Mouse (Mus musculus): Measurements from ENCODE around the gene Trank1. TPM values are rescaled to one million over a fixed set of nuclear protein-coding genes. Genes with fewer than 3 reads are reported as not detected.
A peak's percentile ranks its signal among the peaks of the same experiment; 100 is the strongest.

Gene Trank1
- polyA plus RNA-seq, 1 experiment from 2014 or later: 0.04 TPM

- Histone ChIP-seq H3K36me3 (no peaks in the 10 kb centered on the region), H3K4me1 (no peaks in the 10 kb centered on the region), H3K4me3 (no peak overlapping the region), H3K27me3 (ENCODE audit: low read depth, poor library complexity, severe bottlenecking) (no peaks in the 10 kb centered on the region), H3K27ac (no peak overlapping the region), H3K9me3 (replicated peaks) (no peaks in the 10 kb centered on the region)
- DNase-seq (ENCODE audit: low spot score): no peak
- 86% methylated on average over 8 of the region's 8 CpGs for WGBS
Observed at GRCm38 (mm10) chr9:111391036-111391435, 79.5 kb downstream of the Trank1 start.

DNA sequence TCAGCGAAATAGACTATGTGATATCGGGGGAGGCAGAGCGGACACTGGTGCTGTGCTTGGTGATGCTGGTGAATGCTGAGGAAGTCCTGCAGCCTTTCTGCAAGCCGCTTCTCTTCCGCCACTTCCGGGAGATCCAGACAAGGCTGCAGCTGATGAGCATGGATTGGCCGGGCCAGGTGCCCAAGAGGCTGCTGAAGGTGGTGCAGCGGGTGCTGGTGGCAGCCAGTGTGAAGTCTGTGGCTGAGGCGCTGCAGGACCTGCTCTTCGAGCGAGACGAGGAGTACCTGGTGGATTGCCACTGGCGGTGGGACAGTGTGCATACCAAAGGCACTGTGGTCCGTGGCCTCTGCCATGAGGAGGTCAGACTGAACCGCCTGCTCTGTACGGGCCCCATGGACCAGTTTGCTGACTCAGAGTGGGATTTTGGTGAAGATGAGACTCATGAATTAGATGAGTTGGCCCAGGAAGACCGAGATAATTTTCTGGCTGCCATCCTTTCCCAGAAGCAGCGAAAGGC, 80.4 kb downstream of the Trank1 start:
- WGBS: 88% methylated on average over 18 of the region's 18 CpGs

GRCm38 (mm10) chr9:111395265-111395664, 83.7 kb downstream of the Trank1 start:
- Histone ChIP-seq H3K27me3 (ENCODE audit: low read depth, poor library complexity, severe bottlenecking) (no peaks in the 10 kb centered on the region), H3K27ac (no peak overlapping the region), H3K4me3 (no peak overlapping the region), H3K9me3 (replicated peaks) (no peaks in the 10 kb centered on the region), H3K4me1 (no peaks in the 10 kb centered on the region), H3K36me3 (no peaks in the 10 kb centered on the region)
- 76% methylated on average over 5 of the region's 5 CpGs for WGBS
- no peak for DNase-seq (ENCODE audit: low spot score)

More for the DNA sequence above, 80.4 kb downstream of the Trank1 start:
- Histone ChIP-seq H3K9me3 (replicated peaks) (no peaks in the 10 kb centered on the region), H3K27me3 (ENCODE audit: low read depth, poor library complexity, severe bottlenecking) (no peaks in the 10 kb centered on the region), H3K27ac (no peak overlapping the region), H3K36me3 (no peaks in the 10 kb centered on the region), H3K4me3 (no peak overlapping the region), H3K4me1 (no peaks in the 10 kb centered on the region)
- DNase-seq (ENCODE audit: low spot score): peak; percentile 27

GRCm38 (mm10) chr9:111398059-111398458, 86.5 kb downstream of the Trank1 start:
- Histone ChIP-seq H3K4me3 (no peak overlapping the region), H3K27me3 (ENCODE audit: low read depth, poor library complexity, severe bottlenecking) (no peaks in the 10 kb centered on the region), H3K9me3 (replicated peaks) (no peaks in the 10 kb centered on the region), H3K36me3 (no peaks in the 10 kb centered on the region), H3K27ac (no peak overlapping the region), H3K4me1 (no peaks in the 10 kb centered on the region)
- no peak for DNase-seq (ENCODE audit: low spot score)
- WGBS: 77% methylated on average over 2 of the region's 2 CpGs

DNA sequence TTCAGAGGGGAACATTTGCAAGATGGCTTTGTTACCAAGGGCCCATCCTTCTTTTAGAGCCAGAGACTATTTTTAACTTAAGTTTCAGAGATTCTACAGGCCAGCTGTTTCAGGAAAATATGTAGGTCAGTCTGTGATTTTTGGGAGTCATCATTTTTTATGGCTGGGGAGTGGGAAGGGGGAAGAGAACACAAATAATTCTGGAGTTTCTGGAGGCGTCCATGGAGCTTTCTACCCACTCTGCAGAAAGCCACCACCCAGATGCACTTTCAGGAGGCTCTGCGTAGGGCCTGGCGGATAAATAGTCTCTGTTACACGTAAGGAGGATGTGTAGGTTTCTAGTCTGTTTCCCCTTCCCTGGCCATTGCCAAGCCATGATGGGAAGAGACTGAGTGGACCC, 88.5 kb downstream of the Trank1 start:
- 91% methylated on average over 4 of the region's 4 CpGs for WGBS
- Histone ChIP-seq H3K4me3 (no peak overlapping the region), H3K36me3 (no peaks in the 10 kb centered on the region), H3K4me1 (no peaks in the 10 kb centered on the region), H3K27ac (no peak overlapping the region), H3K9me3 (replicated peaks) (no peaks in the 10 kb centered on the region), H3K27me3 (ENCODE audit: low read depth, poor library complexity, severe bottlenecking) (no peaks in the 10 kb centered on the region)
- no peak for DNase-seq (ENCODE audit: low spot score)

GRCm38 (mm10) chr9:111403159-111403558, 91.6 kb downstream of the Trank1 start:
- no peak overlapping the region for H3K4me3 ChIP-seq
- no peak for DNase-seq (ENCODE audit: low spot score)
- no peak overlapping the region for H3K27ac ChIP-seq
- H3K9me3 ChIP-seq (replicated peaks): no peaks in the 10 kb centered on the region
- no peaks in the 10 kb centered on the region for H3K36me3 ChIP-seq
- H3K4me1 ChIP-seq: no peaks in the 10 kb centered on the region
- no peaks in the 10 kb centered on the region for H3K27me3 ChIP-seq (ENCODE audit: low read depth, poor library complexity, severe bottlenecking)
- WGBS: 89% methylated on average over 4 of the region's 4 CpGs

DNA sequence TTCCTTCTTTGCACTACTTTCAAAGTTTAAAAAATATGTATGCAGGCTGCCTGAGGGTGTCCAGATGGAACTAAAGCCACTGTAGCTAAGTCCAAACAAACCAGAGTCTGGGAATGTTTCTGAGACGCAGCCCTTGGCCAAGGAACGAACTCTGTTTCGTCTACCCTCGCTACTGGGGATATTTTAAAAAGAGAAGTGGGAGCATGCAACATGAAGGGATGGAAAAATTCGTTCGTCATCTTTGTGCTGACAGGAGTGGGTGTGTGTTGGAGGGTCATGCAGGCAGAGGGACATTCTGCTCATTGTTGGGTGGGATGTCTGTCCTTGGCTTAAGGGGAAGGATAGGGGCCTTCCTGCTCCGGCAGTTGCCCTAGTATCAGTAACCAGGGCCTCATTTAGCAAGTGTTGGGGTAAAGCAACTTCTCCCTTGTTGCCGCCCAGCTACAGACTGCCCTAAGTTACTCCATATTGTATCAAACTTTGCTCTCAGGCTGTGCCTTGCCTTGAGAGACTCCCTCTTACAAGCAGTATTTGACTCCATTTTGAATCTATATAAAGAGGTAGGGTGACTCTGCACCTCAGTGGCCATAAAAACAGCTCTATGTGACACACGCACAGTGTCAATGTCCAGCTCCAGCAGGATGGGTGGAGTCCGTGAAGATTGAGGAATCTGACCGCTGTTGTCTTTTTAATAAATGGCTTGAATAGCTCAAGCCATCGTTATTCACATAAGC, 93.0 kb downstream of the Trank1 start:
- Histone ChIP-seq H3K4me3 (no peak overlapping the region), H3K4me1 (no peaks in the 10 kb centered on the region), H3K27me3 (ENCODE audit: low read depth, poor library complexity, severe bottlenecking) (no peaks in the 10 kb centered on the region), H3K9me3 (replicated peaks) (no peaks in the 10 kb centered on the region), H3K36me3 (no peaks in the 10 kb centered on the region), H3K27ac (no peak overlapping the region)
- 91% methylated on average over 12 of the region's 12 CpGs for WGBS
- DNase-seq (ENCODE audit: low spot score): no peak

- no peak for DNase-seq (ENCODE audit: low spot score)
- H3K4me3 ChIP-seq: no peak overlapping the region
- no peaks in the 10 kb centered on the region for H3K4me1 ChIP-seq
- 91% methylated on average over 6 of the region's 6 CpGs for WGBS
- H3K27me3 ChIP-seq (ENCODE audit: low read depth, poor library complexity, severe bottlenecking): no peaks in the 10 kb centered on the region
- H3K36me3 ChIP-seq: no peaks in the 10 kb centered on the region
- no peaks in the 10 kb centered on the region for H3K9me3 ChIP-seq (replicated peaks)
- H3K27ac ChIP-seq: no peak overlapping the region
Observed at GRCm38 (mm10) chr9:111405080-111405428, 93.5 kb downstream of the Trank1 start.

DNA sequence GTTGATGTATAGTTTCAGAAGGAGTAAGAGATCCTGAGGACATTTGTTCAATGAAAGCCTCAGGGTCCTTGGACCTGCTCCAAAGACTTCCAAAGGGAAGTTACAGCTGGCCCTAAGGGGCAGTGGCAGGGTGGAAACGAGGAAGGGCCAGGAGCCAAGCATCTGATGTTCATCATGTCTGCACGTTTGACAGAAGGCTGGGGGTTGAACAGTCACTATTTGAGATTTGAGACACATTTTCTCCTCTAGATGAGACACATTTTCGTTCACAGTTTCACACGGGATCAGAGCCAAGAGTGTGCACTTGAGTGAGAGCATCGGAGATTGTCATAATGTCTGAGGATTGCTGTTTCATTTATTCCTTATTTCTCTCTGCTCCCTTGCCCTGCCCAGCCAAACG, 96.5 kb downstream of the Trank1 start:
- WGBS: 85% methylated on average over 6 of the region's 6 CpGs
- Histone ChIP-seq H3K9me3 (replicated peaks) (no peaks in the 10 kb centered on the region), H3K4me1 (no peaks in the 10 kb centered on the region), H3K27me3 (ENCODE audit: low read depth, poor library complexity, severe bottlenecking) (no peaks in the 10 kb centered on the region), H3K4me3 (no peak overlapping the region), H3K27ac (no peak overlapping the region), H3K36me3 (no peaks in the 10 kb centered on the region)
- no peak for DNase-seq (ENCODE audit: low spot score)

DNA sequence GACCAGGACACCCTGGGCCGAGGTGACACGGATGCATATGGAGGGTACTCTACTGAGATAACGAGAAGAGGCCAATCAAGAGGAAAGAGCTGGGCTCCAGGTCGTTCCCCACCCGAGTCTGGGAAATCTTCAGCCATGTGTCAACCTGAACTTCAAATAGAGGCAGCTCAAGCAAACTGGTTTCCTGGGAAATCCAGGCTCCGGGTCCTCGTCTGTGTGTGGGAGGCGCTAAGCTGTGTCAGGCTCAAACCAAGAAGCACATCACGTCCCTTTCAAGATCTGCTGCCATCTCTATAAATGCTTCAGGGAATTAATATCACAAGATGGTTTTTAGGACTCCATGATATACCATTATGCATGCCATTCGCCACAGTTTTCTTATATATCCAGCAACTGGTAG, 96.9 kb downstream of the Trank1 start:
- WGBS: 82% methylated on average over 10 of the region's 10 CpGs
- H3K4me3 ChIP-seq: no peak overlapping the region
- H3K9me3 ChIP-seq (replicated peaks): no peaks in the 10 kb centered on the region
- no peaks in the 10 kb centered on the region for H3K36me3 ChIP-seq
- no peak for DNase-seq (ENCODE audit: low spot score)
- H3K27me3 ChIP-seq (ENCODE audit: low read depth, poor library complexity, severe bottlenecking): no peaks in the 10 kb centered on the region
- H3K4me1 ChIP-seq: no peaks in the 10 kb centered on the region
- no peak overlapping the region for H3K27ac ChIP-seq

- no peak for DNase-seq (ENCODE audit: low spot score)
- Histone ChIP-seq H3K27ac (no peak overlapping the region), H3K36me3 (no peaks in the 10 kb centered on the region), H3K27me3 (ENCODE audit: low read depth, poor library complexity, severe bottlenecking) (no peaks in the 10 kb centered on the region), H3K4me1 (no peaks in the 10 kb centered on the region), H3K4me3 (no peak overlapping the region), H3K9me3 (replicated peaks) (no peaks in the 10 kb centered on the region)
- WGBS: 91% methylated on average over 16 of the region's 16 CpGs
Observed at GRCm38 (mm10) chr9:111412471-111413160, 101.1 kb downstream of the Trank1 start.

- Histone ChIP-seq H3K27me3 (ENCODE audit: low read depth, poor library complexity, severe bottlenecking) (no peaks in the 10 kb centered on the region), H3K9me3 (replicated peaks) (no peaks in the 10 kb centered on the region), H3K4me3 (no peak overlapping the region), H3K27ac (no peak overlapping the region), H3K4me1 (peaks cover 5% of the 10 kb centered on the region; the same call in 1 of the 2 replicates), H3K36me3 (no peaks in the 10 kb centered on the region)
- 76% methylated on average over 2 of the region's 2 CpGs for WGBS
- no peak for DNase-seq (ENCODE audit: low spot score)
Observed at GRCm38 (mm10) chr9:111421862-111422261, 110.3 kb downstream of the Trank1 start.

DNA sequence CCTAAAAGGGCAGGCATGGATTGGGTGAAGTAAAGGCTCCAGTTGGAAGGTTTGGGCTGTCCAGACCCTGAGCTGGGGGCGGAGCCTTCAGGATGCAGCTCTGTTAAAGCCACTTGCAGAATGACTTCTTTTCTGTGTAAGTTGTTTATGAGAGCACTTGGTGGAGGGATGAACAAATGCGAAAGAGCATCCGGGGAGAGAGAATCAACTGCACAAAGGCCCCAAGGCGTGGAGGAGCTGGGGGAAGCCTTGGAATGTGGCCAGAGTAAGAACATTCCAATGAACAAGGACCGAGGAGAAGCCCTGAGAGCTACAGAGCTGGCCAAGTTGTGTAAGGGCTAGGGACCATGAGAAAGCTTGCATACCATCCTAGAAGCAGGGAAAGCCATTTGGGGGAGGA, 111.0 kb downstream of the Trank1 start:
- Histone ChIP-seq H3K27ac (no peak overlapping the region), H3K36me3 (no peaks in the 10 kb centered on the region), H3K4me3 (no peak overlapping the region), H3K4me1 (peaks cover 5% of the 10 kb centered on the region; the same call in 1 of the 2 replicates), H3K9me3 (replicated peaks) (no peaks in the 10 kb centered on the region), H3K27me3 (ENCODE audit: low read depth, poor library complexity, severe bottlenecking) (no peaks in the 10 kb centered on the region)
- DNase-seq (ENCODE audit: low spot score): no peak
- WGBS: 81% methylated on average over 5 of the region's 5 CpGs
